Mouse (Mus musculus): ENCODE data around the gene Clec2h.
"Not testable (repeated sequence)": the region's sequence is repeated elsewhere in the genome, so short reads cannot be mapped to it uniquely, and the experiment has no call there.

Clec2h gene

DNA sequence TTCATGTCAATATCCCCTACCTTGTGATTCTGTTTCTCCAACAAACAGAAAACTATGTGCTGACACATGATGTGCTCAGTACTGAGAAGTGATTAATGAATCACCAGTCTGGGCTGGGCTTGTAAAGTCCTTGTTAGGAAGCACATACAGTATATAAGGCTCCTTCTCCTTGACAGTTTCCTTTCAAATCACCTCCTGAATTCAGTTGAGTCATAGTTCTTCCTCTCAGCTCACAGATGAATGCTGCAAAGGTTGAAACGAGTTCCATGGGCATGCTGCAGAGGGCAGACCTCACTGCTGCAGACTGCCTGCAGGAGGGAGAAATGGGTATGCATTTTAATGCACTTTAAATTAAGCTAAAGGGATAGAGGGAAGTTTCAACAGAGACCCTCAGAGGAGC is at the start of gene Clec2h:
Gene Clec2h, plus strand, starts transcription at position 180 of the 400 bp plus-strand sequence.
- no peak for DNase-seq (ENCODE audit: low spot score)

GRCm38 (mm10) chr6:128622733-128623132 is 39.5 kb upstream of the Clec2h start:
- no peak for DNase-seq (ENCODE audit: low spot score)

- DNase-seq (ENCODE audit: low spot score): not testable (repeated sequence)
Observed at GRCm38 (mm10) chr6:128623433-128623832, 38.8 kb upstream of the Clec2h start, which contains the start of gene Klrb1a. Klrb1a (minus strand) TSS chr6:128623533.

DNA sequence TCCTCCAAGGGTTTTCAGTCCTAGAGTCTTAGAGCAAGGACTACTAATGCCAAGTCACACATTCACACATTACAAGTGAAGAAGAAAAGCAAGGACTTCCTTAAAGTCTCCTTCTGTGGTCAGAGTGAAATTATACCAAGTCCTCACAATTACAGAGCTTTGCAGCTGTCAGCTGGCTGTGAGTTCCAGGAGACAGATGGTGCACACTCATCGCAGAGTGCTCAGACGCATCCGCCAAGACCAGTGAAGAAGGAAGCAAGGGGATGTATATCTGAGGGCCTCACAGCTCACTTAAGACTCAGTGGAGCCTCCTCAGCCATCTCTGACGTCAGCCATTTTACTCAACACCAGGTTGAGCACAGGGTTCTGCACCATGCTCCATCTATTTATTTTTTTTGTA is 37.8 kb upstream of the Clec2h start:
- DNase-seq (ENCODE audit: low spot score): no peak

DNA sequence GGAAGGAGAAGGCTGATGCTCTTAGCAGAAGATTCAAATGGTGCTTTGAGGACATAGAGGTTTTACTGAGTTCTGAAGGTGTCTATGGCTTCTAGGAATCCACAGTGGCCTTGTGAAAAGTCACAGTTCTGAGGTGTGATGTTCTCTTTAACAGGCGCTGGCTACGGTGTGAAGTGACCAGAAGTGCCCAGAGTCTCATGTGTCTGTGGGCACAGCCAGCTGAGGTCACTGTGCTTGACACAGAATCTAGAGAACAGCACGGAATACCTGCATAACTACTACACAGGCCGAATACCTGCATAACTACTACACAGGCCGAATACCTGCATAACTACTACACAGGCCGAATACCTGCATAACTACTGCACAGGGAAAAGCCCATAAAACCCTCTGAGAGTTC is 36.9 kb upstream of the Clec2h start:
- DNase-seq (ENCODE audit: low spot score): not testable (repeated sequence)

- peak; percentile 85 for DNase-seq (ENCODE audit: low spot score)
Observed at GRCm38 (mm10) chr6:128629771-128630739, 32.1 kb upstream of the Clec2h start.

GRCm38 (mm10) chr6:128630912-128631905 is 31.0 kb upstream of the Clec2h start:
- DNase-seq (ENCODE audit: low spot score): not testable (repeated sequence)

- DNase-seq (ENCODE audit: low spot score): no peak
Observed at GRCm38 (mm10) chr6:128640673-128641072, 21.5 kb upstream of the Clec2h start.

- no peak for DNase-seq (ENCODE audit: low spot score)
Observed at GRCm38 (mm10) chr6:128641116-128641716, 21.0 kb upstream of the Clec2h start.

DNA sequence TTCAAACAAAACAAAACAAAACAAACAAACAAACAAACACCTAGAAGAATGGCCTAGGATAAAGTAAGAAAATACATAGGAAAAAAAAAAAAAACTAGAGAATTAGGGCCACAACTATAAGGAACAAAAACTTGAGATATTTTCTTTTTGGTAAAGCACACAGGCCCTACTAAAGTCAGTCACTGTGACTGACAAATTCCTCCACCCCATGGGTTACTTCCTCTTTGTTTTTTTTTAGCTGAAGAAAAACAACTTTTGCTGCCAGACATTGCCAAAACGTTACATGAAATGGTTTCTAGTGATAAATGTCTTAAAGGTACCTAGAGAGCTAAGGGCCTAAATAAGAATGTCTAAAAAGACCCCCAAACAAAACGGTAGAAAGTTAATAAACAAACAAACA is 18.2 kb upstream of the Clec2h start:
- DNase-seq (ENCODE audit: low spot score): no peak

- not testable (repeated sequence) for DNase-seq (ENCODE audit: low spot score)
Observed at GRCm38 (mm10) chr6:128644694-128645093, 17.5 kb upstream of the Clec2h start.

DNA sequence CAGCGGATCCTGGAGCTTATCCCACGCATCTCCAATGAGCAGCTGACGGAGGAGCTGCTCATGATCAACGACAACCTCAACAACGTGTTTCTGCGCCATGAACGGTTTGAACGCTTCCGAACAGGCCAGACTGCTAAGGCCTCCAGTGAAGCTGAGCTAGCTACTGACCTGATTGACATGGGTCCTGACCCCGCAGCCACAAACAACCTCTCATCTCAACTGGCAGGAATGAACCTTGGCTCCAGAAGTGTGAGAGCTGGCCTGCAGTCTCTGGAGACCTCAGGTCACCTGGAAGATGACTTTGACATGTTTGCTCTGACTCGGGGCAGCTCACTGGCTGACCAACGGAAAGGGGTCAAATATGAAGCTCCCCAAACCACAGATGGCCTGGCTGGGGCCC is 16.5 kb upstream of the Clec2h start:
- not testable (repeated sequence) for DNase-seq (ENCODE audit: low spot score)

GRCm38 (mm10) chr6:128649681-128650080 is 12.5 kb upstream of the Clec2h start:
- DNase-seq (ENCODE audit: low spot score): no peak

GRCm38 (mm10) chr6:128650187-128650586 is 12.0 kb upstream of the Clec2h start:
- no peak for DNase-seq (ENCODE audit: low spot score)

DNA sequence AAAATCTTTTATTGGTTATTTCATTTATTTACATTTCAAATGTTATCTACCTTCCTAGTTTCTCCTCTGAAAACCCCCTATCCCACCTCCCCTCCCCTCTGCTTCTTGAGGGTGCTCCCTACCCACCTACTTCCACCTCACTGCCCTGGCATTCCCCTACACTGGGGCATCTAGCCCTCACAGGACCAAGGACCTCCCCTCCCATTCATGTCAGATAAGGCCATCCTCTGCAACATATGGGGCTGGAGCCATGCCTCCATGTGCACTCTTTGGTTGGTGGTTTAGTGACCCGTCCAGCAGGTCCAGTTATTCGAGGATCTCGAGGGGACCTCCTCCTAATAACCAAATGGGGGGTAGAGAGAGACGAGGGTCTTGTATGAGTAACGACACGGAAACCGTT is 11.4 kb upstream of the Clec2h start:
- not testable (repeated sequence) for DNase-seq (ENCODE audit: low spot score)

DNA sequence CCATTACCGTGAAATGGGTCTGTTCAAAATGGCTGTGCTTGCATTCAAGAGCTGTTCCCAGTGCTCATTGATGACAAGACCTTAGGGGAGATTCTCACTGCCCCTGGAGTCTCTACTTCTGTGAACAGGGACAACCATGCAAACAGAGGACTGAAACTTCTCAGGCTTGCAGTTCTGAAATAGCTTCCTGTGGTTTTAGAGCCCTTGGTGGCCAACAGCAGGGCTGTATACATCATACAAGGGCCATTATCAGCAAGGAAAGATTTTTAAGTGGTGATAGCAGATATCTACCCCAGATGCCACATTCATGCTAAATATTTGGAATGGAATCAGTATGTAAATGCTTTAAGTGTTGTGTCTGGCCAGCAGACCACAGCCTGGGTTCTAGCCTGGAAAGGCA is 9.2 kb upstream of the Clec2h start:
- no peak for DNase-seq (ENCODE audit: low spot score)

DNA sequence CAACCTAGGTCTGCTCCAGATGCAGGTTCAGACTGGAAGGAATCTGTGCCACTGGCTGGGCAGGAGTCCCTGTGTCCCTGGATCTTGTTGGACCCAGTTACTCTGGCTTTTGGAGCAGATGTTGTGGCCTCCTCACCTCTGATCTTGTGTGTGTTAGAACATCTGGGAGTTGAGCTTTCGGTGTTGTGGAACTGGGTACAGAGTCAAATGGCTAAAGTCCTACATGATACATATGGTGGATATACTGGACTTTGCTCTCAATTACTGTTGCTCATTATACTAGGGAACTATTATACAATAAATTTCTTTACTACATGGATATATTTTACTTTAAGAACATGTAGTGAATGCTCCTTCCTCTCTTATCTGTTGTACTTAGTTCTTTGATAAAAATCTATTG is 936 bp upstream of the Clec2h start:
- DNase-seq (ENCODE audit: low spot score): no peak

DNA sequence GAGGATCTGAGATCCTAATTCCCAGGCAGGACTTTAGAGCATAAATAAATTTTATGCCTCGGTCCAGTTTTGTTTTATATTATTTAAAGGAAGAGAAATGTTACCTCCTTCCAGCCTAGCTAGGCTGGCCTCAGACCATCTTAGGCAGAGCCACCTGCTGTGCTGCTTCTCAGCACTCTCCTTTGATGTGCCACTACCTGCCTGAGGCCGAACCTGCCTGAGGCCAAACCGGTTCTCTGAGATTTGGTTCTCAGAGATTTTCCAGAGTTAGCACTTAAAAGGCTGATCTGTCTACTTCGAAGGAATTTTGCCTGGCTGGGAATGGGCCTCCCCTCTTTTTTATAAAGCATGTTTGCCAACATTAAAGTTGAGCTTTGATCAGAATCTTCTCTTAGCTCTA is 7.8 kb downstream of the Clec2h start:
- no peak for DNase-seq (ENCODE audit: low spot score)

GRCm38 (mm10) chr6:128679574-128679973 is 17.4 kb downstream of the Clec2h start:
- DNase-seq (ENCODE audit: low spot score): no peak

DNA sequence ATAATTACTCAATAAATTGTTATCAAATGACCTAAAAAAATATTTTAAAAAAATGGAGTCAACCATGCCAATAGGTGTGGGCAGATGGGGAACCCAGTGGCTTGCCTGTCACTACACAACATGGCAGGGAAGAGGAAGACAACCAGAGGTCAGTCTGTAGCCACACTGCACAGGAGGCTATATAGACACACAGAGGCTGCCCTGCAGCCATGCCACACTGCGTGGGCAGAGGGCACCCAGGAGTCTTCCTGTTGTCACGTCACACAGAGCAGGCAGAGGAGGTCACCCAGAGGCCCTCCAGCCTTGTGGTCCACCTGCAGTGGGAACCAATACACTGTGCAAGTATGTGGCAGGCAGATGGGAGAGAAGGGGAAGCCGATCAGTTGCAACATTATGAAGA is 39.5 kb downstream of the Clec2h start:
- DNase-seq (ENCODE audit: low spot score): no peak

- DNase-seq (ENCODE audit: low spot score): no peak
Observed at GRCm38 (mm10) chr6:128722959-128723358, 60.8 kb downstream of the Clec2h start, which contains the start of gene Klrb1. Klrb1 (minus strand) TSS chr6:128723059.

Data from embryo, embryonic 10.5 days (tissue).